Mouse (Mus musculus): ENCODE results near the gene Tor4a. TPM values are rescaled to one million over a fixed set of nuclear protein-coding genes. Genes with fewer than 3 reads are reported as not detected.
A peak's percentile ranks its signal among the peaks of the same experiment; 100 is the strongest.

Tor4a gene
- polyA plus RNA-seq, 1 experiment from 2014 or later, result 1.3 TPM

DNA sequence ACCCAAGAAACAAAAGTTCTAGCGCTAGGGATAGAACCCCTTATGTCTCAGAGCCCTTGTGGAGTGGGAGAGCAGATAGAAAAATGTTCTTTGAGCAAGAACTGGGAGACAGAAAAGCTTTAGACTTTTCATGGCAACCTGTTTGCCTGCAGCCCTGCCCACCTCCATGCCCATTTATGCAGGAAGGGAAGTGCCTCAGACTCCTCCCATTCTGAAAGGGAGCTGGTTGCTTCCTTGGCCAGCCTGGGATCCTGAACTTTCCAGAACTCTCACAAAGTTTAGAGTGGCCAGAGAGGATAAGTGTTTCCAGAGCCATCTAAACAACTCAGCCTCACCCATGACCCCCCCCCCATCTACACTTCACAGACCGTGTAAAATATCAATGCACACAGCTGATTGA lies 505 bp upstream of the Tor4a start:
- Histone ChIP-seq H3K36me3 (replicated peaks) (peaks cover 43% of the 10 kb centered on the region), H3K9me3 (no peaks in the 10 kb centered on the region), H3K4me3 (0 out of 2 replicates have a peak overlapping the region, but pooled peaks have one; percentile 21), H3K27me3 (ENCODE audit: poor library complexity, severe bottlenecking) (peaks cover 45% of the 10 kb centered on the region), H3K4me1 (peaks cover 45% of the 10 kb centered on the region), H3K27ac (no peak overlapping the region)
- WGBS, result 22% methylated on average over 2 of the region's 2 CpGs
- DNase-seq (ENCODE audit: extremely low spot score, low spot score), result no peak

DNA sequence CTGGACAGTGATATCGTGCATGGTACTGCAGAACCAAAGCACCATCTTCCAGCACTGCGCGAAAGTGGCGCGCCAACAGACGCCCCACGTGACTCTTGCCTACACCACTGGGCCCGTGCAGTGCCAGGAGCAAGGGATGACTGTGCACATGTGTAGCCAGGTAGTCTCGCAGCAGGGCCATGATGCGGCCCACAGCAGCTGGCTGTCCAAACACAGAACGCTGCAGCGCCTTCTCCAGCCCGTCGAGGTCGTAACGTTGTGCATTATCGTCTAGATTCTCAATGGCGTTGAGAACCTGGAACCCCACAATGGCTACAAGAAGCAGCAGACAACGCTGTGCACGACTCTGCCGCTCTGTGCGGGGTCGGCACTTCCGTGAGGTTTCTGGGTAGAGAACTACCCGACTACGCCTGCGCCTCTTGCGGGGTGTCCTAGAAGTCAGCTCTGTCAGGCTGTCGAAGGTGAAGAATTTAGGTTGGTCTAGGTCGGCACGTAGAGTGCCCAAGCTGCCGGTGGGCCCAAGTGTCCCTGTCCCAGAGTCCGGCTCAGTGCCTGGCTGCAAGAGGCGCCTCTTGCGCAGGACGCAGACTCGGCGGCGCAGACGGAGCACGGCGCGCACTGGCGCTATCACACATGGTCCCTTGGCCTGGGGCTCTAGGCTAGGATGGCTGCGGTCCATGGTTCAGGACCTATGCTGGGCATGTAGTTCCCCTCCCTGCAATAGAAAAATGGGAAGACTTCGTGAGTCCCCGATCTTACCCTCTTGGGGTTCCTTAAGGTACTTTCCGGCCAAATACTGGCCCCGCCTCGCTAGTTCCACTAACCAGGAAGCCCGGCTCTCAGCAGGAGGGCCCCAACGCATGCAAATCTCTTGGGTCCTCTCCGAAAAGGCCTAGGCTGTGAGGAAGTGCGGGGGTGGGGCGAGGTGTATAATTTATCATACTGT lies 1.2 kb downstream of the Tor4a start:
- peaks cover 45% of the 10 kb centered on the region for H3K4me1 ChIP-seq
- no peaks in the 10 kb centered on the region for H3K9me3 ChIP-seq
- DNase-seq (ENCODE audit: extremely low spot score, low spot score), result no peak
- 19% methylated on average over 55 of the region's 55 CpGs for WGBS
- H3K27me3 ChIP-seq (ENCODE audit: poor library complexity, severe bottlenecking), result peaks cover 45% of the 10 kb centered on the region
- peak overlapping the region; percentile 38 for H3K4me3 ChIP-seq
- peak overlapping the region; percentile 22; the same call in 1 of the 2 replicates for H3K27ac ChIP-seq
- H3K36me3 ChIP-seq (replicated peaks), result peaks cover 26% of the 10 kb centered on the region

DNA sequence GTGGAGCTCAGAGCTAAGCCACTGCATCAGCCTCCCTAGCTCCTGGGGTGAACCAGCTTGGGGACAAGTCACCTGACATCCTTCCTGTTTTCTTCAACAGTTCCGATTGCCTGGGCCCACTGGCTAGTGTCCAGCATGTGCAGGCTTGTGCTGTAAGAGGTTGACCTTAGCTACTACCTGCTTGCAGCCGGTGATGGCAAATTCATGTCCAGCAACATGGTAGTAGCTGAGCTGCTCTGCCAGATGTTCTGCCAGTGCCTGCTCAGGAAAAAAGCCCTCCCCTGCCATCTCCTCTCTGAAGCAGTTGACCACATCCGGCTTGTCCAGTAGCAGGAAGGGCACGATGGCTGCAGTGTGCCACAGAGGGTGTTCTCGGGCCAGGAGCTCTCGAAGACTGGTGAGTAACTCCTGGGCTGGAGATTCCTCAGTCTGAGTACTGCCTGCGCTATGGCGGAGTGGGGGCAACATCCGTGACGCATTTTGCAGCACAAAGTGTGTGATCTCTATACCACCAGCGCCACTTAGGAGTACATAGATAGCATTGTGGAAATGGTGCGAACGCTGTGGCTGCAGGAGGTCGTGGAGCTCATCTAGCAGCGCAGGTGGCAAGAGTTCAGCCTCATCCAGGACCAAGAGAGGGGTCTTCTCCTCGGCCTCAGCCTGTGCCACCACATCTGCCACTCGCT lies 2.1 kb downstream of the Tor4a start:
- H3K9me3 ChIP-seq, result no peaks in the 10 kb centered on the region
- H3K27me3 ChIP-seq (ENCODE audit: poor library complexity, severe bottlenecking), result peaks cover 45% of the 10 kb centered on the region
- DNase-seq (ENCODE audit: extremely low spot score, low spot score), result no peak
- H3K27ac ChIP-seq, result no peak overlapping the region
- peaks cover 18% of the 10 kb centered on the region for H3K36me3 ChIP-seq (replicated peaks)
- 0 out of 2 replicates have a peak overlapping the region, but pooled peaks have one; percentile 38 for H3K4me3 ChIP-seq
- H3K4me1 ChIP-seq, result peaks cover 45% of the 10 kb centered on the region
- 85% methylated on average over 17 of the region's 17 CpGs for WGBS

DNA sequence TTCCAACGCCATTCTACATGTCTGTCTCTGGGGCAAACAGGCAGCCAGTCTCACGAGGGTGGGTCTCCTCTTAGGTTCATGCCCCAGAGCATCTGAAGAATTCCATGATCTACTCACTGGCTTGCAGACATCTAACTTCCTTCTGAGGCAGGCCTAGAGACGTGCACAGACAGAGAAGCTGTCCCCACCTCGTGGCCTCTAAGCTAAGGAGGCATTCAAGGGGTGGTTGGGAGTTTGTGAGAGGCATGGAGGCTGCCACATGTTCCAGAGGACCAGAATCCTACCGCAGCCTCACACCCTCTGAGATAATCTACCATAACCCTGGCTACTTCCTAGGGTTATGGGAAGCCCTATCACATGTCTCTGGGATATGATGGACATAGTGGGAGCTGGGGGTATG lies 2.7 kb downstream of the Tor4a start:
- peaks cover 45% of the 10 kb centered on the region for H3K4me1 ChIP-seq
- no peaks in the 10 kb centered on the region for H3K9me3 ChIP-seq
- no peak overlapping the region for H3K4me3 ChIP-seq
- no peak for DNase-seq (ENCODE audit: extremely low spot score, low spot score)
- WGBS, result 80% methylated on average over 5 of the region's 5 CpGs
- H3K27ac ChIP-seq, result no peak overlapping the region
- H3K27me3 ChIP-seq (ENCODE audit: poor library complexity, severe bottlenecking), result peaks cover 45% of the 10 kb centered on the region
- peaks cover 12% of the 10 kb centered on the region for H3K36me3 ChIP-seq (replicated peaks)

DNA sequence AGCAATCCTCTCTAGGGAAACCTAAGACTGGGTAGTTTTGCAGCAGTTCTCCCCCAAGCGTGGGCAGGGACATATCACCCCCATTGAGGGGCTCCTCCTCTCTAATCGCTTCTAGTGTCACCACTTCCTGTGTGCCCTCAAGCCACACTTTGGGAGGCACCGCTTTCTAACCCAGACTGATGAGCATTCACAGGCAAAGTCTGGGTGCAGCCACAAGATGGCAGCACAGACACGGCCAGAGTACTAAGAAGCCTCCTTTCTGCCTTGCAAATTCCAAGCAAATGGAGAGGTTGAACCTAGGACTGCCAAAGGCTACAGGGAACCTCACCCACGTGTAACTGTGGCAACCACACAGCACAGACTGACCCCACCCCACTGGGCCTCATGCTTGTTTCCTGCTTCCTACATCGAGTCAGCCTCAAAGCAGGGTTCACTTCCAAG lies 3.3 kb downstream of the Tor4a start:
- 5% methylated on average over 6 of the region's 6 CpGs for WGBS
- Histone ChIP-seq H3K4me1 (peaks cover 45% of the 10 kb centered on the region), H3K36me3 (replicated peaks) (peaks cover 6% of the 10 kb centered on the region), H3K4me3 (no peak overlapping the region), H3K27ac (no peak overlapping the region), H3K27me3 (ENCODE audit: poor library complexity, severe bottlenecking) (peaks cover 45% of the 10 kb centered on the region), H3K9me3 (no peaks in the 10 kb centered on the region)
- peak; percentile 84 for DNase-seq (ENCODE audit: extremely low spot score, low spot score)

DNA sequence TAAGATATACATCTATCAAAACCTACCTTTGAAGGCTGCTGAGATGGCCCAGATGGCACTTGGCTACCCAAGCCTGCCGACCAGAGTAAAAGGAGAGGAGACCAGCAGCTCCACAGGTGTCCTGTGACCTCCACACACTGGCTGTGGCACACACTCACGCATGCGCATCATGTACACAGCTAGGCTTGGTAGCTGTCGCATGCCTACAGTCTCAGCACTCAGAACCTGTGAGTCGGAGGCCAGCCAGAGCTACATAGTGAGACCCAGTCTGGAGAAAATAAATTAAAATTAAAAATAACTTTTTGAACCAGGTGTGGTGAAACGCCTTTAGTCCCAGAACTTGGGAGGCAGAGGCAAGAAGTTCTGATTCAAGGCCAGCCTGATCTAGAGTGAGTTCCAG lies 8.8 kb downstream of the Tor4a start:
- no peak overlapping the region for H3K4me3 ChIP-seq
- peaks cover 19% of the 10 kb centered on the region for H3K36me3 ChIP-seq (replicated peaks)
- no peak for DNase-seq (ENCODE audit: extremely low spot score, low spot score)
- H3K27me3 ChIP-seq (ENCODE audit: poor library complexity, severe bottlenecking), result peaks cover 30% of the 10 kb centered on the region
- peaks cover 42% of the 10 kb centered on the region for H3K4me1 ChIP-seq
- WGBS, result 88% methylated on average over 6 of the region's 6 CpGs
- H3K27ac ChIP-seq, result no peak overlapping the region
- H3K9me3 ChIP-seq, result no peaks in the 10 kb centered on the region

DNA sequence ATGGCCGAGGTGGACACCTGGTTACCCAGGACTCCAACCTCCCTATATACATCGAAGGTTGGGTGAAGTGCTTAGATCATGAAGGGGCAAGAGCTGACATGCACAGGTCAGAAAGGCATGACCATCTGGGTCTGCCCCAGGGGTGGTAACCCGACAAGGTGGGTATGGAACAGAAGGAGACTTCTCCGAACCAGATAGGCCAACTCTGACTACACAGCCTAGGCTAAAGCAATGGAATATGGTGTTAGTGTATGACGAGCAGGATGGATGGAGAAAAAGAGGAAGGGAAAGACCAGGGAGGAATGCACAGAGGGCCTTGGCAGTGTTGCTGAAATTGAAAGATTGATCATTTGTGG lies 10.1 kb downstream of the Tor4a start:
- peak overlapping the region; percentile 96 for H3K27ac ChIP-seq
- H3K4me1 ChIP-seq, result peaks cover 53% of the 10 kb centered on the region
- 33% methylated on average over 5 of the region's 5 CpGs for WGBS
- peaks cover 35% of the 10 kb centered on the region for H3K27me3 ChIP-seq (ENCODE audit: poor library complexity, severe bottlenecking)
- H3K36me3 ChIP-seq (replicated peaks), result peaks cover 19% of the 10 kb centered on the region
- no peaks in the 10 kb centered on the region for H3K9me3 ChIP-seq
- peak overlapping the region; percentile 84 for H3K4me3 ChIP-seq
- no peak for DNase-seq (ENCODE audit: extremely low spot score, low spot score)

DNA sequence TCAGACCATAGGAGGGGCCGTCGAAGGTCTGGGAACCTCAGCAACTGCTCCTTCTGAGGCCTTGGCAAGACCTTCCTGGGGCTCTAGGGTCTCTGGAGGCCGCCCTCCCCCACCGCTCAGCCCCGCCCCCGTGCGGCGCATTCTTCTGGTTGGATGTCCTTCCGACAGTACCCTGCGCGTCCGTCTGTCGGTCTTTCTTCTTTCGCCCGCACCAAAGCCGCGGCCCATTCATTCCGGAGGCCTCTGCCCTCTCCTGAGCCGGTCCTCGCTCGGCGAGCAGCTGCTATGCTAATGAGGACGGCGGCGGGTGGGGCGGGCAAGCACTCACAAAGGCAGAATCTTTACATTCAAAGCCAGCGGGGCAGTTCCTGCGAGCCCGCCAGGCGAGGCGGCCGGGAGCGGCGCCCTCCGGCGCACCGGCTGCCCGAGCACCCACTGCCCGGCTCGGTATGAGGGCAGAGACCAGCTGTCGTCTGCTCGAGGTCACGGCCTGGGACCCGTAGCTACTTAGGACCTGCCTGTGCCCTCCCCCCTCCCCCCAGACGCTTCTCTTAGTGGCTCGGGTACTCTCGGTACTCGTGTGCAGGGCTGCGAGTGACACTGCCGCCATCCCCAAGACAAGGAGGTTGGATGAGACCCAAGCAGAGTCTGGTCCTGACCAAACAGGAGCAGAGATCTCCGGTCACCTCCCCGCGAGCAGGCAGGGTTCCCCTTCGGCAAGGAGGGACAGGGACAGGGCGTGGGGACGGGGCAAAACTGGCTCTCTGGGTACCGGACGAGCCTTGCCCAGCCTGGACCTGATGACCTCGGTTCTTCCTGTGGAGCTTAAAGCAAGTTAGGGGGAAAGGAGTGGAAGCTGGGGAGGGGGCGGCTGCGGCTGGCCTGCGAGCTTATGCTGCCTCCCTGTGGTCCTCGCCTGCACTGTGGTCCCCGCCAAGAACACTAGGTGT lies 10.8 kb downstream of the Tor4a start:
- Histone ChIP-seq H3K9me3 (no peaks in the 10 kb centered on the region), H3K27ac (peak overlapping the region; percentile 96), H3K36me3 (replicated peaks) (peaks cover 19% of the 10 kb centered on the region), H3K27me3 (ENCODE audit: poor library complexity, severe bottlenecking) (peaks cover 42% of the 10 kb centered on the region), H3K4me1 (peaks cover 59% of the 10 kb centered on the region), H3K4me3 (peak overlapping the region; percentile 84)
- WGBS, result under 1% methylated on average over 64 of the region's 64 CpGs
- peak; percentile 93 for DNase-seq (ENCODE audit: extremely low spot score, low spot score)

DNA sequence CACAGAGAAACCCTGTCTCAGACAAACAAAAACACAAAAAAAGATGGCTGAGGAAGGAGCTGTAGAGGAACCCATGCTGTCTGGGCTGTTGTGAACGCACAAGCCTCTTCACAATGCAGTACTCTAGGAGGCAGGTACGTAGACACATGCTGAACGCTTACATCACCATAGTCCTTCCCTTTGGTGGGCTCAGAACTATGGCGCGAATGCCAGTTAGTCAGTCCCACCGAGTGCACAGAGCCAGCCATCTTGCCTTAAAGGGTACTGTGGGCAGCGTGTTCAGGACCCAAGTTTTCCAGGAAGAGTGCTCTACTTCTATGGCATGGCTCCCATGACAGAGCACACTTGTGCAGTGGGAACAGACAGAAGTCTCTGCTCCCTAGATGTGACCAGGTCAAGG lies 12.2 kb downstream of the Tor4a start:
- Histone ChIP-seq H3K9me3 (no peaks in the 10 kb centered on the region), H3K27me3 (ENCODE audit: poor library complexity, severe bottlenecking) (peaks cover 55% of the 10 kb centered on the region), H3K4me1 (peaks cover 73% of the 10 kb centered on the region), H3K27ac (peak overlapping the region; percentile 96), H3K36me3 (replicated peaks) (peaks cover 19% of the 10 kb centered on the region), H3K4me3 (peak overlapping the region; percentile 84)
- no peak for DNase-seq (ENCODE audit: extremely low spot score, low spot score)
- 96% methylated on average over 7 of the region's 7 CpGs for WGBS

DNA sequence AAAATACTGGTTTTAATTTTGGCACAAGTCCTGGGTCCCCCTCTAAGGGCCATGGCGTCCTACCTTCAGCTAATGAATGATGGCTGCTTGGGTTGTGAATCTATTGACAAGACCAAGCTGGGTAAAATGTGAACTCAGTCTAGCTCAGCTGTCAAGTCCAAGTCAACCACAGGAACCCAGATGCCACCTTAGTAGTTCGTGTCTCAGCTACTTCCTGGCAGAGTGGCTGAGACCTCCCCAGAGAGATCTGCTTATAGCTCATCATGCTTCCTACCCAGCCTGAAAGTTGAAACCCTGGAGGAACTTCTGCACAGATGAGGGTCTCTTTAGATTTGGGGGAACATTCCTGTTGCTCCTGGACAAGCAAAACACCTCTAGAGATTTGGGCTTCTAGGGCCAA lies 13.3 kb downstream of the Tor4a start:
- Histone ChIP-seq H3K27ac (peak overlapping the region; percentile 96; the same call in 1 of the 2 replicates), H3K36me3 (replicated peaks) (peaks cover 19% of the 10 kb centered on the region), H3K27me3 (ENCODE audit: poor library complexity, severe bottlenecking) (peaks cover 67% of the 10 kb centered on the region), H3K4me1 (peaks cover 85% of the 10 kb centered on the region), H3K4me3 (peak overlapping the region; percentile 84), H3K9me3 (no peaks in the 10 kb centered on the region)
- 85% methylated on average over 2 of the region's 2 CpGs for WGBS
- DNase-seq (ENCODE audit: extremely low spot score, low spot score), result no peak

DNA sequence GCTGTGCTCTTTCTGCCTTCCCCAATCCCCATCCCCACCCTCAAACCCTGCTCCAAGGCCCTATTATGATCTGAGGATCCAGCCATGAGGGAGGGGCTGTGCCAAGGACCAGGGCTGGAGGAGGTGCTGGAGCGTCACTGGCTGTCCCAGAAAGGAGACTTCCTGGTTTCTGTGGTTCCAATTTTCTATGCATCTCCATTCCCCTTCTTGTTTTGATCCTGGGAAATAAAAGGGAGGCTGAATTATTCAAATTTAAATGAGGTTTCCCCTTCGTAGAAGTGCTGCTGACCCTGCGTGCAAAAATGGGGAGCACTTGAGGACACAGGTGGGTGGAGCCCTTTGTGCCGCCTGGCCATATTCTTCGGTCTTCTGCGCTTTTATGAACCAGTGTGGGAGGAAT lies 14.0 kb downstream of the Tor4a start:
- peak; percentile 39 for DNase-seq (ENCODE audit: extremely low spot score, low spot score)
- Histone ChIP-seq H3K4me1 (peaks cover 91% of the 10 kb centered on the region), H3K9me3 (no peaks in the 10 kb centered on the region), H3K27ac (peak overlapping the region; percentile 94), H3K27me3 (ENCODE audit: poor library complexity, severe bottlenecking) (peaks cover 73% of the 10 kb centered on the region), H3K36me3 (replicated peaks) (peaks cover 19% of the 10 kb centered on the region), H3K4me3 (peak overlapping the region; percentile 84)
- WGBS, result 7% methylated on average over 6 of the region's 6 CpGs

DNA sequence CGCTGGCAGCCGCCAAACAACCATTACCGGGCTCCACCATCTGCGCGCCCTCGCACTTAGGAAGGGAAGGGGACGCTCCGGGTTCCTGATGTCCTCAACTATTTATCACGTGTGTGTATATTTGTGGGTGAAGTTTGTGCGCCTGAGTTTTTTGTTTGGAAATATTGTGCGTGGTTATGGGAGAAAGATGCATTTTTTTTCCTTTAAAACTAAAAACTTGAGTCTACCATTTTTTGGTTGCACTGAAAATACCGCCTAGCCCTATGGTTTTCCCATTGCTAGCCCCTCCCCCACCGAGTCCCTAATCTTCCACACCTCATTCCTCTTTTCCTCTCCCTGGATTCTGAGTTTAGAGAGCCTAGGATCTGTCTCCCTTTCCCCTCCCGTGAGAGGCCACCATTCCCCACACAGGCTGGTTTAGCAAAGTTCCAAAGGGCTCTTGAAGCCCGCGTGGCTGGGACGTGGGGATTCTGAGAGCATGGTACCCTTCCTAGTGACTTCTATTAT lies 14.7 kb downstream of the Tor4a start:
- Histone ChIP-seq H3K27ac (peak overlapping the region; percentile 94), H3K36me3 (replicated peaks) (peaks cover 19% of the 10 kb centered on the region), H3K4me1 (peaks cover 98% of the 10 kb centered on the region), H3K27me3 (ENCODE audit: poor library complexity, severe bottlenecking) (peaks cover 76% of the 10 kb centered on the region), H3K4me3 (peak overlapping the region; percentile 84), H3K9me3 (no peaks in the 10 kb centered on the region)
- under 1% methylated on average over 17 of the region's 17 CpGs for WGBS
- peak; percentile 39 for DNase-seq (ENCODE audit: extremely low spot score, low spot score)
